Mouse (Mus musculus) embryo, embryonic 10.5 days (tissue): ENCODE results near the gene Ncan.

Experiments used
- DNase-seq: peaks from one replicate; pipeline ENCODE4 v3.0.0-alpha.2; 2015; ENCODE audit warnings: low spot score

Ncan gene

GRCm38 (mm10) chr8:70120667-70121066 lies at the start of gene Ncan:
Gene Ncan (minus strand): TSS chr8:70120873.
- peak; percentile 89 for DNase-seq

GRCm38 (mm10) chr8:70170116-70170515 lies 49.4 kb upstream of the Ncan start:
- DNase-seq: no peak

- peak; percentile 90 for DNase-seq
Measured at GRCm38 (mm10) chr8:70166504-70167110, 45.9 kb upstream of the Ncan start.

DNA sequence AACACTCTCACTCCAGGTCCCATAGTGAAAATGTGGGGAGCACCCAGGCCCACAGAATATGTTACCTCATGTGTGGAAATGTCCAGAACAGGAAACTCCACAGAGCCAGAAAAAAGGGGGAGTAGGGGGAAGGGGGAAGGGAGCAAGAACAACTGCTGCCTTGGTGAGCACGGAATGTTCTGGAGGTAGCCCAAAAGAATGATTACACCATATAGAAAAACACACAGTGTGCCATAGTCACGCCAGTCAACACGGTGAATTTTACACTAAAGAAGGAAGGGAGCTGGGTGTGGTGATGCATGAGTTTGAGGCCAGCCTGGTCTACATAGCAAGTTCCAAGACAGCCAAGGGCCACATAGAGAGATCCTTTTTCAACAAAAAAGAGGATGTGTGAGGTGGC lies 42.6 kb upstream of the Ncan start:
- no peak for DNase-seq

DNA sequence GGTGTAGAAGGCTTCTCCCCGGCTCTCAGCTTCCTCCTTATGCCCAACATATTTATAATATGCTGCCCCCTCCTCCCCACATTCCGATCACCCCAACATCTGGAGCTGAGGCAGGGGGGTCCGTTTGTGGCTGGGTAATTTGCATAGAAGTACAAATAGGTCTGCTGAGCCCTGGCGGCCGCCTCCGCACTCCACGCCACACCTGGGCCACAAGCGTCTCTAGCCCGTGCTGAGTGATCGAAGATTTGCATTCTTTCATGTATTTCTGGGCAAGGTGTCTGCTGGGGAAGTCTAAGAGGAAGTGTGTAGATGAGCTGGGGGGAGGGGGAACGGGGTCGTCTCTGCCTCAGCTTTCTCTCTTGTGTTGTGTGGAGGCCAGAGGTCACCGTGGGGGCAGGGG lies 39.3 kb upstream of the Ncan start:
- no peak for DNase-seq

DNA sequence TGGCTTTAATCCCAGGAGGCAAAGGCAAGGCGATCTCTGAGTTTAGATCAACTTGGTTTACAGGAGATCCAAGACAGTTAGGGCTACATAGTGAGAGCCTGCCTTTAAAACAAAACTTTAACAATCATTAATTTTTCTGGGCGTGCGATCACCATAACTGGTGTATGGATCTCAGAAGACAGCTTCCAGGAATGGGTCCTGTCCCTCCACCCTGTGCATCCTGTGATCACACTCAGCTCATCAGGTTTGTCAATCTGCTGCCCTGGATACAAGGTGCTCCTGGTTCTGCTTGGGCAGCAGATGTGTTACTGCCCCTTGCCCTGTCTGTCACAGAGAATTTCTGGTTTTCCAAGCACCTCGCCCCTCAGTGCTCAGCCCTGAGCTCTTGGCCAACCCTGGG lies 38.5 kb upstream of the Ncan start:
- DNase-seq: no peak

DNA sequence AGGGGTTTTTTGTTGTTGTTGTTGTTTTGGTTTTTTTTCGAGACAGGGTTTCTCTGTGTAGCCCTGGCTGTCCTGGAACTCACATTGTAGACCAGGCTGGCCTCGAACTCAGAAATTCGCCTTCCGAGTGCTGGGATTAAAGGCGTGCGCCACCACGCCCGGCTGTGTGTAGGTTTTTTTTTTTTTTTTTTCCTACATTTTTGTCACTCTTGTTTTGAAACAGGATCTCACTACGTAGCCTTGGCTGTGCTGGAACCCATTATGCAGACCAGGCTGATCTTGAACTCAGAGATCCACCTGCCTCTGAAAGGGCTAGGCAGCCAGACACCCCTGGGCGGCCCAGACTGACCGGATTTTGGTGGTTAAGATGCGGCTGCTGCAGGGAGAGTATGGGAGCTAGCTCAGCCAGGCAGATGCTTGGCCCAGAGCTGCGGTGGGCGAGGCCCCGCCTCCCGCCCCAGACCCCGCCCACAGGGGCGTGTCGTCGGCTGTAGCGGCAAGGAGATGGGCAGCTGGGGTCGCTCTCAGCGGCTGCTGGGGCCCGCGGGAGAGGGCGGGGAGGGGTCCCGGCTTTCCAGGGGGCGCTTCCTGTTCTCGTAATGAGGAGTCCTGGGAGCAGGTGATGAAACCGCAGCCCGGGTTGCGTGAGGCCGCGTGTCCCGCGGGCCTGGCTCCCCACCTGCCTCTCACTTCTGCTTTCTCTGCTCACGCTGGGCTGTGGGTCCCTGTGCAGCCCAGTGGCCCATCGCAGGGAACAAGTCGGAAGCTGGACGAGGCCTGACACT lies 37.6 kb upstream of the Ncan start:
- peak; percentile 87 for DNase-seq

GRCm38 (mm10) chr8:70157240-70157800 lies 36.6 kb upstream of the Ncan start:
- no peak for DNase-seq

GRCm38 (mm10) chr8:70152537-70153257 lies 32.0 kb upstream of the Ncan start:
- DNase-seq: peak; percentile 90

DNA sequence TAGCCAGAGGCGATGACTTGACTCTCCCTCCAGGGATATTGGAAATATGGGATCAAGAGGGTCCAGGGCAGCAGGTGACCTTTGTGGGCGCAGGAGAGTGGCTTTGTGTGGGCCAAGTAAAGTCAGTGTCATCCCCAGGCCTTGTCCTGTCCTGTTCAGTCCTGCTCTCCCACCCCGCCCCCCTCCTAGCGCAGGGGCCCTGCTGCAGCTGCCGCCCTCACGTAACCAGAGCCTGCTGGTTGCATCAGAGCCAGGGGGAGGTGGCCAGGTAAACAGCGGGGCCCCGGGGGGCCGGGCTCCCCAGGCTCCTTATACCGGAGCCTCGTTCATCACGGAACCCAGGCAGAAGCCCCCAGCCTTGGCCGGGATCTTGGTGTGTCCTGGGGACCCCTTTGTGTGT lies 29.5 kb upstream of the Ncan start:
- no peak for DNase-seq

DNA sequence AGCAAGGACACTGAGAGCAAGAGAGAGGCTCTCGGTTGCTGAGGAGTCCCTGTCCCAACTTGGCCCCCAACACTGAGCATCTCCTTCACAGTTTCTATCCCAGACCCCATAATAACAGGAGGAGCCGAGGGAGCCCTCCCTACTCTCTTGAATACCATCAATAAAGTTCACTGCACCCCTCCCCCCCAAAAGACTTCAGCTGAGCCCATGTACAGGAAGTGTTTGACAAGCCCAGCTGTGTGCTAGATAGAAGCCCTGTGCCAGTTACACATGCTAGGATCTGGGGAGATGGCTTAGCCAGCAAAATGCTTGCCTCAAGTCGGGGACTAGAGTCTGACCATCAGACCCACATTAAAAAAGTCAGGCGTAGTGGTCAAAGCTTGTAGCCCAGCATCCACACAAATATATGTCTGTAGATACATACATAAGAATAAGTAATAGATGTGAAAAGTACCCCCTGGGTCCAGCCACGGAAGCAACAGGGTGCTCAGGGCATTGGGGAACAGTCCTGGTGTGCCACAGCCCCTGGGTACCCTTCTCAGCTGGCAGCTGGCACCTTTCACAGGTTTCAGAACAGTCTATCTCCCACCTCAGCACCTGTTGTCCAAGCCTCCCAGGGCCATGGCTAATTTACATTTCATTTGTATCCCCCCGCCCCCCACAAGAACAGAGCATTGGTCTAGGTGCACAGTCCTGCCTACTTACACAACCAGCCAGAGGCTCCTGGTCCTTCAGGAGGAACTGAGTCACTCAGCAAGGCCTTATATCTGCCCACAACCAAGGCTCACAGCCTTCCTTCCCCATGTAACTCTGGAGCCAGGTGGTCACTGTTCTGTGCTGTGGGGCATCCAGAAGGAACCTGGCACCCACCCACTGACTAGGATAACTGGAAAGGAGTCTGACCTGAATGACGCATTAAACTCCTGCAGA lies 27.3 kb upstream of the Ncan start:
- DNase-seq: no peak

- DNase-seq: no peak
Measured at GRCm38 (mm10) chr8:70139981-70140380, 19.3 kb upstream of the Ncan start.

- peak; percentile 99 for DNase-seq
Measured at GRCm38 (mm10) chr8:70139026-70139857, 18.6 kb upstream of the Ncan start, which contains the start of the genes Rfxank, Borcs8 and Mef2b. Gene Rfxank (minus strand): TSS chr8:70139154. Gene Borcs8 (plus strand): TSS chr8:70139499. Gene Mef2b (plus strand): TSS chr8:70139711.

DNA sequence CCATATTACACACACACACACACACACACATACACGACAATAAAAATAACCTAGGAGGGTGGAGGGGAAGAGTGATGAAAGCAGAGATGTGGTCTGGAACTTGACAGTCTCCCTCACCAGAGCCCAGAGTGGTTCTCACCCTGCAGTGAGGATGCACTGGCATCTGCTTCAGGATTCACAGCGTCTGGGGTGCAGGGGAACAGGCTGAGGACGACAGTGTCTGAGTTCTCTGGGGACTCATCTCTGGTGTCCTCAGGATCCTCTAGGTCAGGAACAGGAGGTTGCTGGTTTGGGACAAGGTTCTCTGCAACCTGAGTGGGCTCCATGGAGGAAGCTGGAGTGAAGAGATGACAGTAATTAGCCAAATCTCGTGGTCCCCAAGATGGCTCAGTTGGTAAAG lies 17.2 kb upstream of the Ncan start:
- DNase-seq: no peak

- DNase-seq: no peak
Measured at GRCm38 (mm10) chr8:70136591-70136990, 15.9 kb upstream of the Ncan start.

GRCm38 (mm10) chr8:70134931-70135330 lies 14.3 kb upstream of the Ncan start:
- DNase-seq: no peak

DNA sequence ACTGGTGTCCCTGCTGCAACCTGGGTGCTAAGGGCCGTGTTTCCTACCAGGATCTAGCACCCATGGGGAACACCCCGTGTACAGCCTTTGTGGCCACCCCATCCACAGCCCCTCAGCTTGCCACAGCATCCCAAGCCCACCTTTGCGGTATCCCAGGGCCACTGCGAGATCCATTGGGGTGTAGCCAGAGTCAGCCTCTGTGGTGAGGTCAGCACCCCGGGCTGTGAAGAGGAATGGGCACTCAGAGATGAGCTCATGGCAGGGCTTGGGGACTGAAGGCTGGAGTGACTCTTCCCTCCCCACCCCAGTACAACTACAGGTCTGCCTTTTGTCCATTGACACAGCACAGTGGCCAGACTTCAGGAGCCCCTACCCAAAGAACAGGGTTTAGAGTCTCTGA lies 13.4 kb upstream of the Ncan start:
- no peak for DNase-seq

GRCm38 (mm10) chr8:70131166-70131883 lies 10.7 kb upstream of the Ncan start, which contains the start of gene Nr2c2ap:
Gene Nr2c2ap (plus strand): TSS chr8:70131333.
- peak; percentile 93 for DNase-seq

- no peak for DNase-seq
Measured at GRCm38 (mm10) chr8:70130066-70130465, 9.4 kb upstream of the Ncan start.
